Mouse (Mus musculus) central nervous system, embryonic 18 days (tissue): ENCODE measurements around the gene Trim60. TPM values are rescaled to one million over a fixed set of nuclear protein-coding genes. Genes with fewer than 3 reads are reported as not detected.

Experiments used
- polyA plus RNA-seq: library from polyadenylated mRNA; depleted of rRNA; stranded (reverse); fragments of >200 nt; gene quantifications from 2 replicates; pipeline ENCODE4 v1.2.3, GENCODE M21; 2012; rRNA removed

The Trim60 gene
- not detected in 2 replicates for polyA plus RNA-seq

GRCm38 (mm10) chr8:65018423-65018822 is at the start of gene Trim60, which contains the start of gene Trim61:
TSS of gene Trim60 (minus strand) at chr8:65018584.
TSS of gene Trim61 (minus strand) at chr8:65018523.

DNA sequence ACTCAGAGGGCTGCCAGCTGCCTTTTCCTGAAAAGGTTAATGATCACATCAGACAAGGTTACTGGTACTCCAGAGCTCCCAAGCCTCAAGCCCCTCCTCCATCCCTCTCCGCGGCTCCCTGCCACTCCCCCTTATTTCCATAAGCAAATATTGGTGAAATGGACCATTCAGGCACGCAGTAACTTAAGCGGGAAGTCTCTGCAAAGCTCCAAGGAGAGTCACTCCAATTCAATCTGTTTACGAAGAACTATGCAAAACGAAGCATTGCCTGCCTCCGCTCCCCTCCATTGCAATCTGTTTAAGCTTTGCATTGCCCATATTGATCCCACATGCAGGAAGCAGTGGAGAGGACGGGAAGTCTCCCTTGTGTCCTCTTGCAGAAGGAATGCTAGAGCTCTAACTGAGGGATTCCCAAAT is 18.7 kb upstream of the Trim60 start, which contains the start of gene Apela:
TSS of gene Apela (minus strand) at position 220 of the 417 bp plus-strand sequence.

DNA sequence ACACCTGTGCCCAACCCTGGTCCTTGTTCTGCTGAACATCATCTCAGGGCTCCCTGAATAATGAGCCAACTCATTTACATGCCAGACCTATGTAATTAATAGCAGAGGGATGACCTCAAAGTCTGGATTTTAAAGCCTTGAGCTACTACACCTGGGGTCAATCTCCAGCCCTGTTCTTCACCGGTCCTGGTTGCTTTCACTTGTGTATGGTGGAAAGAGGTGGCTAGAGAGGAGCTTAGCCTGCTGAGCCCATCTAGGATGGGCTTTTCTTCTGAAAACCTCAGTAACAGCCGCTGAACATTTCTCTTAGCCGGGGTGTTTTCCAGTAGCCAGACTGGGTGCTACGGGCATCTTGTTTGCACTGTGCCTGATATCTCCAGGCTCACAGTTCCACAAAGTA is 30.7 kb downstream of the Trim60 start, which contains the start of gene Trim75:
TSS of gene Trim75 (minus strand) at position 101 of the 400 bp plus-strand sequence.

Other genes starting within 250 kb of the Trim60 start
- 65.5 and 72.1 TPM in 2 replicates for gene Klhl2, start 168.6 kb downstream of the Trim60 start, polyA plus RNA-seq
- 17.2 and 17.8 TPM in 2 replicates for gene Tmem192, start 71.4 kb downstream of the Trim60 start, polyA plus RNA-seq
- gene Trim75, start 30.8 kb downstream of the Trim60 start, polyA plus RNA-seq: not detected in 2 replicates
- not detected in 2 replicates for gene Trim61, start 61 bp downstream of the Trim60 start, polyA plus RNA-seq
- 0.72 and 0.96 TPM in 2 replicates for gene Apela, start 18.8 kb upstream of the Trim60 start, polyA plus RNA-seq
- not detected in 2 replicates for gene Gm10663, start 56.4 kb upstream of the Trim60 start, polyA plus RNA-seq
- gene BC030870, start 111.0 kb upstream of the Trim60 start, polyA plus RNA-seq: not detected in 2 replicates